Mouse (Mus musculus) lung, postnatal 0 days (tissue): Measurements from ENCODE around the gene Zfp941. TPM values are rescaled to one million over a fixed set of nuclear protein-coding genes. Genes with fewer than 3 reads are reported as not detected.

Experiments used
- ATAC-seq: fragments of 200-750 bp; cut with Nextera tagmentation; 2 replicates; pipeline ENCODE4 v1.8.0; 2017; ENCODE audit warnings: moderate library complexity
- DNase-seq: peaks from one replicate; pipeline ENCODE4 v3.0.0-alpha.2; 2016; ENCODE audit warnings: low spot score
- H3K27ac ChIP-seq: fragments of 300-500 bp; sonication (generic); 2 replicates; pipeline ENCODE4 v1.5.1; 2014; ENCODE audit warnings: antibody characterized with exemption, mild to moderate bottlenecking, low read length, mixed read lengths
- H3K27me3 ChIP-seq: fragments of 300-500 bp; sonication (generic); replicated peaks from 2 replicates; pipeline ENCODE4 v1.6.1; 2014; ENCODE audit warnings: low read length, mixed read lengths; ENCODE audit not compliant: insufficient read depth
- H3K36me3 ChIP-seq: fragments of 300-500 bp; sonication (generic); 2 replicates; pipeline ENCODE4 v1.6.1; 2014; ENCODE audit warnings: low read length, mixed read lengths; ENCODE audit not compliant: insufficient read depth
- H3K4me1 ChIP-seq: fragments of 300-500 bp; sonication (generic); 2 replicates; pipeline ENCODE4 v1.6.1; 2014; ENCODE audit warnings: antibody characterized with exemption, low read depth, low read length, mixed read lengths; ENCODE audit not compliant: insufficient read depth
- H3K4me2 ChIP-seq: fragments of 300-500 bp; sonication (generic); replicated peaks from 2 replicates; pipeline ENCODE4 v1.6.1; 2014; ENCODE audit warnings: low read depth, mild to moderate bottlenecking, low read length, moderate library complexity, mixed read lengths
- H3K4me3 ChIP-seq: fragments of 300-500 bp; sonication (generic); 2 replicates; pipeline ENCODE4 v1.5.1; 2014; ENCODE audit warnings: low read depth, low read length
- H3K9ac ChIP-seq: fragments of 300-500 bp; sonication (generic); replicated peaks from 2 replicates; pipeline ENCODE4 v1.6.1; 2014; ENCODE audit warnings: low read depth, mild to moderate bottlenecking
- H3K9me3 ChIP-seq: fragments of 300-500 bp; sonication (generic); 2 replicates; pipeline ENCODE4 v1.6.1; 2016; ENCODE audit warnings: low read length, mixed read lengths
- CTCF ChIP-seq: IDR thresholded peaks from 2 replicates; pipeline ENCODE4 v1.5.1; 2016; ENCODE audit warnings: antibody characterized with exemption, mild to moderate bottlenecking
- EP300 ChIP-seq: IDR thresholded peaks from 2 replicates; pipeline ENCODE4 v1.6.1; 2016; ENCODE audit warnings: antibody characterized with exemption, mild to moderate bottlenecking, control low read depth
- WGBS: fragments of 180-500 bp; shearing (Covaris S2); extraction: QIAGEN DNeasy Blood & Tissue Kit; methylation state at CpG from one replicate; pipeline ENCODE4 v1.1.7; 2014; 5-methylcytosine and 5-hydroxymethylcytosine counted together
- polyA plus RNA-seq: library from polyadenylated mRNA; unstranded; fragments of >200 nt; fragmentation: Nextera tagmentation; extraction: Ambion mirVana; gene quantifications from 2 replicates; pipeline ENCODE4 v1.2.1, GENCODE M21; 2015

Zfp941 gene
- polyA plus RNA-seq: 0.21 and 0.30 TPM in 2 replicates

GRCm38 (mm10) chr7:140821653-140822329 is at the start of gene Zfp941:
Gene Zfp941 (minus strand): TSS chr7:140822178.
- Histone ChIP-seq H3K4me2 (peak within 1 kb of the TSS; percentile 56), H3K36me3 (no peaks in the 10 kb centered on the region), H3K9ac (no peak within 1 kb of the TSS), H3K9me3 (no peaks in the 10 kb centered on the region), H3K27ac (no peak within 1 kb of the TSS), H3K4me3 (peak within 1 kb of the TSS; percentile 11; the same call in 1 of the 2 replicates), H3K4me1 (no peaks in the 10 kb centered on the region), H3K27me3 (no peaks in the 10 kb centered on the region)
- WGBS: 2% methylated on average over 21 of the region's 21 CpGs
- peak; percentile 30 for DNase-seq
- TF ChIP-seq EP300 (no peak), CTCF (no peak)
- ATAC-seq: peak; percentile 38

GRCm38 (mm10) chr7:140864761-140865160 is 42.8 kb upstream of the Zfp941 start:
- no peak overlapping the region for H3K9ac ChIP-seq
- no peaks in the 10 kb centered on the region for H3K4me1 ChIP-seq
- no peaks in the 10 kb centered on the region for H3K9me3 ChIP-seq
- ATAC-seq: no peak
- H3K36me3 ChIP-seq: peaks cover 30% of the 10 kb centered on the region
- H3K4me3 ChIP-seq: no peak overlapping the region
- no peak overlapping the region for H3K4me2 ChIP-seq
- no peak for DNase-seq
- WGBS: 85% methylated on average over 12 of the region's 12 CpGs
- no peaks in the 10 kb centered on the region for H3K27me3 ChIP-seq
- TF ChIP-seq EP300: no peak
- TF ChIP-seq CTCF: no peak
- H3K27ac ChIP-seq: no peak overlapping the region

DNA sequence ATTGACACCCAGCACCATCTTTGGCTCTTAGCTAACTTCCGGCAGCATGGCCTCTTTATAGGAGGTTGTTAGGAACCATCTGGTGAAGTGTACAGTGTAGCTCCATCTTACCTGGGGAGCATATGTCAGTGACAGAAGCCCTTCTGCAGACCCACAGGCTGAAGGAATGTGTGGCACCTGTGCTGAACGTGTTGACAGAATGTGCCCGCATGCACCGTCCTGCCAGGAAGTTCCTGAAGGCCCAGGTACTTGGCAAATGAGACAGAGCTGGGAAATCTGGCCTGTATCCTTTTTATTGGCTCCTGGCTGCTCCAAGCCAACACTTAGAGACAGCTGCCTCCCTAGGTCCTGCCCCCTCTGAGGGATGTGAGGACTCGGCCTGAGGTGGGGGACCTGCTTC is 38.8 kb upstream of the Zfp941 start:
- Histone ChIP-seq H3K9ac (no peak overlapping the region), H3K27ac (no peak overlapping the region), H3K4me3 (no peak overlapping the region), H3K36me3 (peaks cover 30% of the 10 kb centered on the region), H3K4me2 (no peak overlapping the region), H3K4me1 (peaks cover 12% of the 10 kb centered on the region), H3K27me3 (no peaks in the 10 kb centered on the region), H3K9me3 (no peaks in the 10 kb centered on the region)
- DNase-seq (no peak), ATAC-seq (no peak)
- no peak for TF ChIP-seq CTCF
- TF ChIP-seq EP300: no peak
- 85% methylated on average over 5 of the region's 5 CpGs for WGBS

DNA sequence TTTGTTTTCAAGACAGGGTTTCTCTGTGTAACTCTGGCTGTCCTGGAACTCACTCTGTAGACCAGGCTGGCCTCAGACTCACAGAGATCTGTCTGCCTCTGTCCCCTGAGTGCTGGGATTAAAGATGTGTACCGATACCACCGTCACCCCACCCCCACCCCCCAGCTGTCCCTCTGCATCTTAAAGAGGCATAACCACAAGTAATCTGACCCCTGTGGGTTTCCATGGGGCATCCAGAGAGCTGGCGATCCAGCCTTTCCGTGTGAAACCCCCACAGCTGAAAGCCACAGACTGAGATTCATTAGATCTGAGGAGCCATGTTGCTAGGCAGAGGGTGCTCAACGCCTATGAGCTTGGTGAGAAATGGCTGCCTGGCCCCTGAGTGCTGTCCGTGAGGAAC is 38.0 kb upstream of the Zfp941 start:
- WGBS: 79% methylated on average over 6 of the region's 6 CpGs
- H3K4me3 ChIP-seq: no peak overlapping the region
- no peak overlapping the region for H3K27ac ChIP-seq
- ATAC-seq: no peak
- no peak overlapping the region for H3K4me2 ChIP-seq
- no peaks in the 10 kb centered on the region for H3K27me3 ChIP-seq
- peaks cover 18% of the 10 kb centered on the region for H3K4me1 ChIP-seq
- H3K36me3 ChIP-seq: peaks cover 30% of the 10 kb centered on the region
- H3K9ac ChIP-seq: no peak overlapping the region
- no peaks in the 10 kb centered on the region for H3K9me3 ChIP-seq
- no peak for TF ChIP-seq CTCF
- TF ChIP-seq EP300: no peak
- DNase-seq: no peak

DNA sequence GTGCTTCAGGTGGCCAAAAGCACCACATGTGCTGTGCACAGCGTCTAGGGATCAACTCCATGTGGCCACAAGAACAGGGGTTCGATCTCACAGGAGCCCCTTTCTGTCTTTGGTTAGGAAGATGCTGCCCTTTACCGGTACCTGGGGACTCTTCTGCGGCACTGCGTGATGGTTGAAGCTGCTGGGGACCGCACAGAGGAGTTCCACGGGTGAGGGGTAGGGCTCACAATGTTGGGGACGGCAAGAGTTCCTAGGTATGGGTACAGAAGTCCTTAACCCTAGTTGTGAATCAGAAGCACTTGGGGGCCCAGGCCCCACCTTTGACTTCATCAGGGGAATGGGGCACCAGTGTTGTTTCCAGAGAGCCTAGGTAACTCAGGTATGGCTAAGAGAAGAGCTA is 36.8 kb upstream of the Zfp941 start:
- peak overlapping the region; percentile 91 for H3K9ac ChIP-seq
- peaks cover 21% of the 10 kb centered on the region for H3K4me1 ChIP-seq
- WGBS: 93% methylated on average over 8 of the region's 8 CpGs
- H3K27ac ChIP-seq: no peak overlapping the region
- H3K9me3 ChIP-seq: no peaks in the 10 kb centered on the region
- TF ChIP-seq CTCF (no peak), EP300 (no peak)
- peak overlapping the region; percentile 91 for H3K4me2 ChIP-seq
- peaks cover 30% of the 10 kb centered on the region for H3K36me3 ChIP-seq
- ATAC-seq: no peak
- H3K27me3 ChIP-seq: no peaks in the 10 kb centered on the region
- DNase-seq: no peak
- H3K4me3 ChIP-seq: peak overlapping the region; percentile 76; the same call in 1 of the 2 replicates

GRCm38 (mm10) chr7:140857550-140858505 is 35.9 kb upstream of the Zfp941 start, which contains the start of gene Bet1l:
Gene Bet1l (minus strand): TSS chr7:140857577.
- H3K4me3 ChIP-seq: peak within 1 kb of the TSS; percentile 76
- no peaks in the 10 kb centered on the region for H3K9me3 ChIP-seq
- no peak for DNase-seq
- peak; percentile 3 for ATAC-seq
- peaks cover 21% of the 10 kb centered on the region for H3K4me1 ChIP-seq
- WGBS: 27% methylated on average over 40 of the region's 40 CpGs
- no peak; the same call in 1 of the 2 replicates for TF ChIP-seq EP300
- TF ChIP-seq CTCF: no peak
- peaks cover 28% of the 10 kb centered on the region for H3K36me3 ChIP-seq
- H3K9ac ChIP-seq: peak within 1 kb of the TSS; percentile 91
- H3K27ac ChIP-seq: peak within 1 kb of the TSS; percentile 98
- H3K4me2 ChIP-seq: peak within 1 kb of the TSS; percentile 91
- no peaks in the 10 kb centered on the region for H3K27me3 ChIP-seq
